Mouse (Mus musculus) spleen, adult 12 weeks (tissue): ENCODE results near the gene BC028528.
A peak's percentile ranks its signal among the peaks of the same experiment; 100 is the strongest.
"Not testable (repeated sequence)": the region's sequence is repeated elsewhere in the genome, so short reads cannot be mapped to it uniquely, and the experiment has no call there.

Experiments
- DNase-seq: peaks from one replicate; pipeline ENCODE4 v3.0.0; 2022; ENCODE audit warnings: low spot score

Gene BC028528

GRCm38 (mm10) chr3:95905146-95905939 is 13.5 kb upstream of the BC028528 start:
- no peak for DNase-seq

DNA sequence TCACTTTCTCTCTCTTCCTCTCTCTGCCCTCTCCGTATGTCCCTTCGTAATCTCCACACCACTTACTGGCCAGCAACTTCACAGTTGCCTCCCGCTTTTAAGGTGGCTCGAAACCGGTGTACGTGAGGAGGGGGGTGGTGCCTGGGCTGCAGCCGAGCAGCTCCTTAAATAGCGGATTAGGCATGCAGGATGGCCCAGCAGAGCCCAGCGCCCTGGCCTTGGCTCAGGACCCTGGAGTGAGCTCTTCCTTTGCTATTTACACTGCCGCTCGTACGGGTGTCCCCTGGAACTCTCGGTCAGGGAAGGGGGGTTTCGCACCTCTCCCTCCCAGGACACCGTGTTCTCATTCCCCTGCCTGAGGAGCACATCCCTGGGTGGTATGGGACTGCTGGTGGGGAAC is 12.8 kb upstream of the BC028528 start, which contains the start of gene Car14:
Gene Car14 (minus strand): TSS at position 124 of the 400 bp plus-strand sequence.
- no peak for DNase-seq

DNA sequence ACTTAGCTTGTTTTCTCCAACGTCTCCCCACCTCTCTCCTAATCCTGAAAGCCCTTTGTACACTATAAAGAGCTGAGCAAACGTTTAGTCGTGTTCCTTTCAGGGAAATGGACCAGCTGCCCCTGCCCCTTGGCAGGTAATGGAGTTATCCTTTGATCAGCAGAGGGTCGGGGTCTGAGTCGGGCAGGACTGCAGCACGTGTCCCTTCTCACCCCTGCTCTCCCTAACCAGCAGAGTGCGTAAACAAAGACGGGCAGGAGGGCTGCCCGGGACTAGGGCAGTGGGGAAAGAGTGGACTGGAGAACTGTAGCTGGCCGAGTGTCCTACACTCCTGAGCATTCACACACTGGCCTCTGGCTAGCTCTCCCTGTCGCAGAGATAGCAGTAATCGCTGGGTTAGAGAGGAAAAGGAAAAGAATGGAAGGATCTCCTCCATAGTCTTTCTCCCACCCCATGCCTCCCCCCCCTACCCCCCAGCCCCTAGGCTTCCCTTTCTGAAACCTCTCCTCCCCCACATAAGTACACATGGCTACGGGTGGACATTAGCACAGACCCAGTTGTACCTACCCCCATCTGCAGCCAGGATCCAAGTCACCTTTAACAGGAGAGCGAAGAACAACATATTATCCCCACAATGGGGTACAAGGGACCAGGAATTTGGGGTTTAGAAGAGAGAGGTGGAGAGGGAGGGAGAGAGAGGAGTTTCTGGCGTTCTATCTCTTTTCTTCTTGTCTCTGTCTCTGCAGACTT is 12.1 kb upstream of the BC028528 start:
- DNase-seq = no peak

DNA sequence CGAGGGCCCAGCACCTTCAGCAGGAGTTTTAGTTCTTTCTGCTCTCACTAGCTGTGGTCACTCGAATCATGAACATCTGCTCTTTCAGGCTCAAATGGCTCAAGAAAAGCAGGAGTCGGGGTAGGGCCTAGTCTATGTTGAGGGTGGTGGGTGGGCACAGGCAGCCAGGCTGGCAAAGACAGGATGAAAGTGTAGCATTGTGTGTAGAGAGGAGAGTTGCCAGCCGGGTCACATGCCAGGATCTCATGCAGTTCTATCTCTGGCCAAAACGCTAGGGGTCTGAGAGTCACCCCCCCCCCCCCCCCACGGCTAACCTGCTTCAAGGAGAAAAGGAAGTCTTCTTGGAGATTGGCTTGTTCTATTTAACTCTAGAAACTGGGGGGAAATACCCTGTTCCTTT is 10.8 kb upstream of the BC028528 start:
- no peak for DNase-seq

DNA sequence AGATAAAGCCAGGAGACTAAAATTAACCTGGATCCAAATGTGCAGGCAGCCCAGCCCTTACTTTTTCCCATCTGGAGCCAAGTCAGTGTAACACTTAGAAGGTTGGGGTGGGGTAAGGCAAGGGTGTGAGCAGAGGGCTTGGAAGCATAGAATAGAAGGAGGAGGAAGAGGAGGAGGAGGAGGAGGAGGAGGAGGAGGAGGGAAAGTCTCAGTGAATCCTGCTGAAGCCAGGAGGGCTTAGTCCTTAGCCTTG is 10.5 kb upstream of the BC028528 start:
- no peak for DNase-seq

DNA sequence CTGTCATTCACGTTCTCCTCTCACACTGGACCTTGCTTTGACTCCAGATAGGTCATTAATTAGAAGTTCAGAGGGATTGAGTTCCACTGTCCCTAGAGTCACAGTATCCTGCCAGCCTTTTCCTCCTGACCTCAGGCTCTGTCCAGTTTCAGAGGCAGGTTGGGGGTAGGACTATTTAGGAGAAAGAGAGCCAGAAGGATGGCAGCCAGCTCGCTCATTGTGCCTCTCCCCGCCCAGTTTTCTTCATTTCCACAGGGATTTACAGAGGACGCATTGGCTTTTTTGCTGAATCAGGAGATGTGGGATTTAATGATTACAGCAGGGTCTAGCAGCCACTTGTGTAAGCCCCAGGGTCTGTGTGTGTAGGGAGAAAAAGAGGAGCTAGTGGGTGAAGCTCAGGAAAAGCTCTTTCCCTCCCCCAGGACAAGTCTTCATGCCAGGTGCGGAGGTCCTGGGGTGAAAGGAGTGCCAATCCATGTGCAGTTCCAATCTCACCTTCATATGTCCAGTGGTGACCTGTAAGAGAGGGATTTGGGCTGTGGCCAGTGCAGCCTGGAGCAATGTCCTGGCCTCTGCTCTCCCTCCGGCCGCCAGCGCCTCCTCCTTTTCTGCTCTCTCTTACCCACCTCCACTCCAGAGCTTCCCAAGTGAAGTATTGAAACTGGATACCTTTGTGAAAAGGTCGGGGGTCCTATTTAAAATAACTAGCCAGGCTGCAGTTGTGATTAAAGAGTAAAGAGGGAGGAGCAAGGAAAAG is 10.0 kb upstream of the BC028528 start:
- no peak for DNase-seq

DNA sequence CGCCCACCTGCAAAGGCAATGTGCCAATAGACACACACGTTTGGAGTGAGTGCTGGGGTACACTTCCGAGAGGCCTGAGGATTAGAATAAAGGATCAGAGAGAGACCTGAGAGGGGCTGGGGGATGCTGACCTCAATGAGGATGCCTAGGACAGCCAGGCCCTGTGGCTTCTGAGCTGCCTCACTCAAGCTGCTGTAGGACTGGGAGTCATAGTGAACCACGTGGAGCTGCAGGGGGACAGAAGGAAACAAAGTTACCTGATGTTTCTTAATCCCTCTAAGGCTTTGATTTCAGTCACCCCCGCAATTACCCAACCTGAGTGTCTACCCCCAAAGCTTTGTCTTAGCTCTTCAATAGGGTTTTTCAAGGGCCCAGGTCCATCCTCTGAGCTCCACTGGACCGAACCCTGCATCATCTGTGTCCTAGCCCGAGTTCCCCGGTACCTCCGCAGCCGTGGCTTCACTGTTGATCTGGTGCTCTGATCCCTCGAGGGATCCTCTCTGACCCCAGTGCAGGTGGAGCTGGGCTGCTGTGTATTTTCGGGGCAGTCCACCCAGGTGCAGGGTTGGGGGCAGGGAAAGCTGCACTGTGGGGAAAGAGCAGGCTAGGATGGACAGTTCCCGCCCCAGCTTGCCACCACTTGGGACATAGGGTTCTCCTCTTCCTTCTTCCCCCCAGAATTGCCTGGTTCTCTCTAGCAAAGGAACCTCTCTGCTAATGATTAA is 8.2 kb upstream of the BC028528 start:
- no peak for DNase-seq

DNA sequence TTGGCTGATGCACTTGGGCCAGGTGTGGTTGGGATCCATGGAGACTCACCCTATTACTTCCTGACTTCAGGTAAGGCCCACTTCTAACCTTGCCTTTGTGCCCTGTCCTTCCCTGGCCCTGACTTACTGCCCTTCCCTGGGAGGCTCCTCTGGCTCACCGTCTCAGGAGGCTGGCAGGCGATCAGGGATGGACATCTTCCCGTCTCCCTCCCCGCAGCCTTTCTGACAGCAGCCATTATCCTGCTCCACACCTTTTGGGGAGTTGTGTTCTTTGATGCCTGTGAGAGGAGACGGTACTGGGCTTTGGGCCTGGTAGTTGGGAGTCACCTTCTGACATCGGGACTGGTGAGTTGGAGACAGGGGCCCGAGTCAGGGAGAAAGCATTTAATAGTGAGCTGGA is 3.7 kb upstream of the BC028528 start:
- DNase-seq = not testable (repeated sequence)

DNA sequence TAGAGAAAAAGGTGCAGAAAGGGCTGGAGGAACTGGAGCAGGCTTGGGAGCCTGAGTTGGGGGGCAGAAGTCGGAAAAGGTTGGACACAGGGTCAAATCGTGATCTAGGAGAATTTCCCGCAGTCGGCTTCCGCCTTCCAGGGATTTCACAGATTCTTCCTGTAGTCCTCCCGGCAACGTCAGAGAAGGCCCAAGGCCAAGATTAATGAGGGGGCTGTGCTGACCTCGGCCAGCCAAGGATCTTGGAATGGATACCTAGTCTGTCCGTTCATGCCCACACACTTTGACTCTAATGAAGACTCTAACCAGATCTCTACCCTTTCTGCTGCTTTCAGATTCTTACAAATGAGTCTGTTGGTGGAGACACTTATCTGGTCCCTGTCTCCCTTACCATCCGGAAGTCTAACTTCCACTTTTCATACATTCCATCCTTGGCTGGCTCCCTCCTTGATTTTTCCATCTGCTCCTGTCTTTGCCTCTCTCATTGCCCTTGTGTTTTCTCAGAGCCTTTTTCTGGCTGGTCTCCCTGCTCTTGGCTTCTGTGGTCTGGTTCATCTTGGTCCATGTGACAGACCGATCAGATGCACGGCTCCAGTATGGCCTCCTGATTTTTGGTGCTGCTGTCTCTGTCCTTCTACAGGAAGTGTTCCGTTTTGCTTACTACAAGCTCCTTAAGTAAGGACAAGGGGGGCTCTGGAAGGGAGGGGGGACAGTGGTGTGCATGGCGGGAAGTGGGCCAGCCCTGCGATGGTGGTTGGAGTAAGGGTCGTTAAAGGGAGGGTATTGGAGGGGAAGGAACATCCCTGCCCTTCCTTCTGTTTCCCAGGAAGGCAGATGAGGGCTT is 2.7 kb upstream of the BC028528 start:
- DNase-seq = no peak

GRCm38 (mm10) chr3:95893606-95894316 is 2.0 kb upstream of the BC028528 start, which contains the start of gene Aph1a:
Aph1a (plus strand) TSS chr3:95893969.
- DNase-seq = peak; percentile 90

GRCm38 (mm10) chr3:95893126-95893525 is 1.3 kb upstream of the BC028528 start:
- DNase-seq = no peak

DNA sequence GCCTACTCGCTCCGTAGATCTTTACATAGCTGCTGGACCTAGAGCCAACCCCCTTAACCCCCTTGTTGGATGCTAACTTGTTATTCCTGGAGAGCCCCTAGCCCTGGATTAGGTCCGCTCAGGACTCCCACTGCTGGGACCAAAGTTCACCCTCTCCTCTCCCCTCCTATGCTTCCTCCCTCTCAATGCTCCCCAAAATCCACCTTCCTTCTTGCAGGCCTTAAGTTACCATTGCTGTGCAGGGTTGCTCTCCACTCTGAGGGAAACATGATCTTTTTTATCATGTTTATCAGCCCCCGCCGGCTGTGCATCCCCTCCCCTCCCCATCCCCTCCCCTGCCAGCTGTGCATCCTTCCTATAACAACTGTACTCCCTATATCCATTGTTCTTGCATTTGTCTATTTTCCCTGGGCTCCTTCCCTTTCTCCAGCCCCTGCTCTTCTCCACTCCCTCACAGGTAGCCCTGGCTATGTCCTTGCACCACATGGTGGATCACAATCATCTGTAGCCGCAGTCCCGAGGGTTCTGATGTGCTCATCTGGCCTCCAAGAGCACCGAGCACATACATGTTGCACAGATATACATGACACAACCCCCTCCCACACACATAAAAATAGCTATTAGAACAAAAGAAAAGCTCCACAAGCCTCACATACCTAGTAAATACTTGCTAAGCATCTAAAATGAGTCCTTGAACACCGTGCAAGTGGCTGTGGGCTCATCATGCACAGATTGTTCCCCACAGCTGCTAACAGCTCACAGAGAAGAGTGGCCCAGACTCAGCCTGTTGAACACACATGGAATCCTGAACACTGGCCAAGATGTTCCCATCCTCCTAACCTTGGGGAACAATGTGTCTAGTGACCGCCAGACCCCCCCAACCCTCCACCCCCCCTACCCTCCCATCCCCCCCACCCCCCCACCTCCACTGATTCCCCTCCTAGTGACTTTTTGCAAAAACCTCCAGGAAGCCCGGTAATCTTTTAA is 554 bp upstream of the BC028528 start:
- no peak for DNase-seq

GRCm38 (mm10) chr3:95889664-95890063 is 2.1 kb downstream of the BC028528 start:
- DNase-seq = no peak

DNA sequence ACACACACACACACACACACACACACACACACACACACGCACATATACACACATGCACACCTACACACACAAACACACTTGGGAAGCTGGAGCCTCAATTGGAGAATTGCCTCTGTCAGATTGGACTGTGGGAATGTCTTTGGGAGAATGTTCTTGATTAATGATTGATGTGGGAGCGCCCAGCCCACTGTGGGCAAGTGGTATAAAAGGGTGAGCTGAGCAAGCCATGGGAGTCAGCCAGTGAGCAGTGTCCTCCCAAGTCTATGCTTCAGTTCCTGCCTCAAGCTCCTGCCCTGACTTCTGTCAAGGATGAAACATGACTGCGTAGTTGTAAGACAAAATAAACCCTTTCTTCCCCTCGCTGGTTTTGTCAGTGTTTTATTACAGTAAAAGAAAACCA is 4.2 kb downstream of the BC028528 start:
- DNase-seq = no peak

- no peak for DNase-seq
These were observed 7.4 kb downstream of the BC028528 start for GRCm38 (mm10) chr3:95884400-95884799.

DNA sequence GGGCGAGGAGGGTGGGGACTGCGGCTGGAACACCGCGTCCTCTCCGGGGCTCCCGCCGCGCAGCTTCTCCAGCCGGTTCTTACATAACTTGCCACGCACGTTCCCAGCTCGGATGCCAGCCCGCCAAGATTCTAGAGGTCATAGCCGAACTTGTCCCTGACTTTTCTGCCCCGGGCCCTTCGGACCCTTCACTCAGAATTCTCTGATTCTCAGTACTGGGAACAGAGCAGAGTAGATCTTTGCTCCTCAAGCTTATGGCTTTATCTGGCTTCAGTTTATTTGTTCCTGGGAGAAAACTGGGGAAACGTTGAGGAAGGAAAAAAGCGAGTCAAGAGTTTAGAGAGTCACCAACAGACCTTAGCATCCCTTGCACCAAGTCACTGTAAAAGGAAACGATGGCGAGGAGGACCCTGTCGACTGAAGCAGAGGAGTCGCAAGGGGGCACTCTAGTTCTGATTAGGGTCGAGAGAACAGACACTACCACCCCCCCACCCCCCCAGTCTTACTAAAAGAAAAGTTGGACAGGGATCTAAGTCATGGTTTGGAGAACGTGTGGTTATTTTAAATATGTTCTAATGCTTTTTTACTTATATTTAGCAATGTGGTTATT is 8.9 kb downstream of the BC028528 start:
- no peak for DNase-seq

DNA sequence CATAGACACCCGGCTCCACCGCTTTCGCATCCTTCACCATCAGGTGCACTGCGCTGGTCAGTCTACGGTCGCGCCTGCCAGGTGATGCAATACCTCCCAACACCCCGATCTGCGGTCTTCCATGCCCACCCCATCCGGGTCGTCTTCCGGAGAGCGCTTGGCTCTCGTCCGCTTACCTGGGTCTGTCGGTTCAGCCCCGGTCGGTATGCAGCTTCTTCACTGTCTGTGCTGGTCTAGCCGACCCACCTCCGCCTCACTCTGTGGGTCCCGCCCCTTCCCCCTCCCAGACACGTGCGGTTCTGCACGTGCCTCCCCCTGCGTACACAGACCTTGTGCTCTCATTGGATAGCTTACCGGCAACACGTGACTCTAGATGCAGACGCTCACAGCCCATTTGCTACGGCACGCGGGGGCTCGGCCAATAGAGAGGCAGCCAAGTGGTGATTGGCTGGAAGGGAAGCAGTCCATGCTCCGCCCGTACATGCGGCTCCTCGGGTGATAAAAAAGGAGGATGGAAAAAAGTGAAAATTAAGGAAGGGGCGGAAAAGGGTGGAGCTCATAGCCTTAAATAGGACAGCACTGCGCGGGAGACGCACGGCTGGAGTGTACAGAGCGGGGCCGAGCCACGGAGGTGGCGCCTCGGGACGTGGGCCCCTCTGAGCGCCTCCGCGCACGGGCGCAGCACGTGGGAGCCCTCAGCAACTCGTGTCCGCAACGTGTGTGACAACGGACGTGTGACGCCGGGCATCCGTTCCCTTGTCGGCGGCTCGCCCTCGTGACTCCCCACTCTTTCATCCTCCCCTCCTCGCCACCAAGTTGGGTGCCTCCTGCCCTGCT is 9.6 kb downstream of the BC028528 start, which contains the start of gene Ciart:
Gene Ciart (minus strand): TSS at position 273 of the 837 bp plus-strand sequence.
- peak; percentile 74 for DNase-seq

GRCm38 (mm10) chr3:95879063-95879462 is 12.7 kb downstream of the BC028528 start:
- DNase-seq = no peak
